Mouse (Mus musculus) cerebellum, adult 9-10 months (tissue): ENCODE measurements around the gene Adam22.

Experiments
- DNase-seq: peaks from one replicate; pipeline ENCODE4 v3.0.0; 2022

Adam22 gene

GRCm38 (mm10) chr5:8312324-8312723, 55.6 kb downstream of the Adam22 start:
- peak; percentile 71 for DNase-seq

- no peak for DNase-seq
Measured at GRCm38 (mm10) chr5:8310907-8311306, 57.1 kb downstream of the Adam22 start.

GRCm38 (mm10) chr5:8297719-8298419, 70.1 kb downstream of the Adam22 start:
- no peak for DNase-seq

- no peak for DNase-seq
Measured at GRCm38 (mm10) chr5:8293287-8293686, 74.7 kb downstream of the Adam22 start.

GRCm38 (mm10) chr5:8291496-8291895, 76.5 kb downstream of the Adam22 start:
- no peak for DNase-seq

- DNase-seq = peak; percentile 64
Measured at GRCm38 (mm10) chr5:8289678-8290614, 78.0 kb downstream of the Adam22 start.

- no peak for DNase-seq
Measured at GRCm38 (mm10) chr5:8284123-8284522, 83.8 kb downstream of the Adam22 start.

- DNase-seq = no peak
Measured at GRCm38 (mm10) chr5:8276141-8276540, 91.8 kb downstream of the Adam22 start.

- DNase-seq = no peak
Measured at GRCm38 (mm10) chr5:8257366-8257765, 110.6 kb downstream of the Adam22 start.

GRCm38 (mm10) chr5:8256487-8256886, 111.5 kb downstream of the Adam22 start:
- DNase-seq = no peak

GRCm38 (mm10) chr5:8244696-8245095, 123.3 kb downstream of the Adam22 start:
- peak; percentile 45 for DNase-seq

GRCm38 (mm10) chr5:8243064-8243615, 124.8 kb downstream of the Adam22 start:
- DNase-seq = peak; percentile 44

GRCm38 (mm10) chr5:8242660-8243059, 125.3 kb downstream of the Adam22 start:
- peak; percentile 83 for DNase-seq

GRCm38 (mm10) chr5:8227073-8227472, 140.9 kb downstream of the Adam22 start:
- no peak for DNase-seq

- peak; percentile 58 for DNase-seq
Measured at GRCm38 (mm10) chr5:8224321-8224705, 143.6 kb downstream of the Adam22 start.

GRCm38 (mm10) chr5:8223597-8224320, 144.2 kb downstream of the Adam22 start:
- peak; percentile 90 for DNase-seq

GRCm38 (mm10) chr5:8221630-8222029, 146.3 kb downstream of the Adam22 start:
- DNase-seq = no peak

- DNase-seq = no peak
Measured at GRCm38 (mm10) chr5:8215841-8216240, 152.1 kb downstream of the Adam22 start.

- peak; percentile 77 for DNase-seq
Measured at GRCm38 (mm10) chr5:8184992-8185391, 183.0 kb downstream of the Adam22 start.

- no peak for DNase-seq
Measured at GRCm38 (mm10) chr5:8180646-8181045, 187.3 kb downstream of the Adam22 start.

- no peak for DNase-seq
Measured at GRCm38 (mm10) chr5:8178111-8178510, 189.8 kb downstream of the Adam22 start.

GRCm38 (mm10) chr5:8164773-8165172, 203.2 kb downstream of the Adam22 start:
- DNase-seq = peak; percentile 63

GRCm38 (mm10) chr5:8151645-8152044, 216.3 kb downstream of the Adam22 start:
- no peak for DNase-seq
